Mouse (Mus musculus) heart, postnatal 25 days (tissue): ENCODE measurements around the gene Smdt1. TPM values are rescaled to one million over a fixed set of nuclear protein-coding genes. Genes with fewer than 3 reads are reported as not detected.
A peak's percentile ranks its signal among the peaks of the same experiment; 100 is the strongest.

Source experiments
- DNase-seq: peaks from one replicate; pipeline ENCODE4 v3.0.0; 2022; ENCODE audit warnings: low spot score
- intact Hi-C: fragments of 180-260 bp; cut with DNase I; formaldehyde crosslinking; loops from one replicate; pipeline ENCODE4 v1.15.1; 2025
- total RNA-seq, 2 experiments: library from RNA; stranded (reverse); gene quantifications; 2 replicates each; pipeline ENCODE4 v1.2.3; 2021

Smdt1 gene
- 100 to 1,000 TPM; 203 to 204 TPM for total RNA-seq

- intact Hi-C loops, result loop anchor here (5.0 kb wide), 1 partner anchor 44 kb away; the partner anchor contains the start of gene Cyp2d22
- peak; percentile 97 for DNase-seq
Measured at GRCm38 (mm10) chr15:82338593-82339112, at the start of gene Smdt1, which contains the start of the genes Naga and Pheta2. TSS of gene Smdt1 (plus strand) at chr15:82338959. TSS of gene Naga (minus strand) at chr15:82338925. TSS of gene Pheta2 (plus strand) at chr15:82338942.

- intact Hi-C loops, result no loop called here
- no peak for DNase-seq
Measured at GRCm38 (mm10) chr15:82290252-82290651, 48.5 kb upstream of the Smdt1 start.

- intact Hi-C loops, result no loop called here
- no peak for DNase-seq
Measured at GRCm38 (mm10) chr15:82292851-82293250, 45.9 kb upstream of the Smdt1 start.

- intact Hi-C loops, result no loop called here
- DNase-seq, result no peak
Measured at GRCm38 (mm10) chr15:82293271-82293711, 45.5 kb upstream of the Smdt1 start.

- intact Hi-C loops, result no loop called here
- DNase-seq, result no peak
Measured at GRCm38 (mm10) chr15:82294059-82294458, 44.7 kb upstream of the Smdt1 start.

- no peak for DNase-seq
- intact Hi-C loops, result no loop called here
Measured at GRCm38 (mm10) chr15:82298764-82299561, 39.8 kb upstream of the Smdt1 start, which contains the start of gene Wbp2nl. TSS of gene Wbp2nl (plus strand) at chr15:82298954.

GRCm38 (mm10) chr15:82307107-82307506, 31.7 kb upstream of the Smdt1 start:
- no peak for DNase-seq
- intact Hi-C loops, result no loop called here

GRCm38 (mm10) chr15:82308416-82308815, 30.3 kb upstream of the Smdt1 start:
- no peak for DNase-seq
- intact Hi-C loops, result no loop called here

GRCm38 (mm10) chr15:82317839-82318238, 20.9 kb upstream of the Smdt1 start:
- intact Hi-C loops, result no loop called here
- DNase-seq, result no peak

- no peak for DNase-seq
- intact Hi-C loops, result no loop called here
Measured at GRCm38 (mm10) chr15:82319613-82320012, 19.1 kb upstream of the Smdt1 start.

- no peak for DNase-seq
- intact Hi-C loops, result no loop called here
Measured at GRCm38 (mm10) chr15:82322195-82322594, 16.6 kb upstream of the Smdt1 start.

GRCm38 (mm10) chr15:82325382-82325781, 13.4 kb upstream of the Smdt1 start:
- no peak for DNase-seq
- intact Hi-C loops, result no loop called here

- DNase-seq, result no peak
- intact Hi-C loops, result loop anchor here (5.0 kb wide), 1 partner anchor 47 kb away; the partner anchor contains the start of gene Cyp2d22
Measured at GRCm38 (mm10) chr15:82335194-82335593, 3.6 kb upstream of the Smdt1 start.

- intact Hi-C loops, result loop anchor here (5.0 kb wide), 1 partner anchor 46 kb away; the partner anchor contains the start of gene Cyp2d22
- DNase-seq, result no peak
Measured at GRCm38 (mm10) chr15:82336629-82337028, 2.1 kb upstream of the Smdt1 start.

GRCm38 (mm10) chr15:82337875-82338274, 884 bp upstream of the Smdt1 start:
- DNase-seq, result no peak
- intact Hi-C loops, result loop anchor here (5.0 kb wide), 1 partner anchor 44 kb away; the partner anchor contains the start of gene Cyp2d22

GRCm38 (mm10) chr15:82339150-82339549, 391 bp downstream of the Smdt1 start:
- intact Hi-C loops, result loop anchor here (5.0 kb wide), 1 partner anchor 43 kb away; the partner anchor contains the start of gene Cyp2d22
- no peak for DNase-seq

- intact Hi-C loops, result loop anchor here (5.0 kb wide), 1 partner anchor 43 kb away; the partner anchor contains the start of gene Cyp2d22
- DNase-seq, result no peak
Measured at GRCm38 (mm10) chr15:82339634-82340254, 985 bp downstream of the Smdt1 start.

- DNase-seq, result no peak
- intact Hi-C loops, result no loop called here
Measured at GRCm38 (mm10) chr15:82340414-82341035, 1.8 kb downstream of the Smdt1 start.

- intact Hi-C loops, result no loop called here
- peak; percentile 57 for DNase-seq
Measured at GRCm38 (mm10) chr15:82341036-82341501, 2.3 kb downstream of the Smdt1 start.
